Mouse (Mus musculus): ENCODE measurements around the gene Wdr41. TPM values are rescaled to one million over a fixed set of nuclear protein-coding genes. Genes with fewer than 3 reads are reported as not detected.

The Wdr41 gene
- polyA plus RNA-seq, 1 experiment from 2014 or later = 8.1 TPM

- H3K9me3 ChIP-seq (replicated peaks) = no peaks in the 10 kb centered on the region
- no peak overlapping the region for H3K4me2 ChIP-seq
- H3K36me3 ChIP-seq = no peaks in the 10 kb centered on the region
- no peak overlapping the region for H3K9ac ChIP-seq
- H3K4me1 ChIP-seq = no peaks in the 10 kb centered on the region
- no peaks in the 10 kb centered on the region for H3K27me3 ChIP-seq (replicated peaks)
- H3K4me3 ChIP-seq = no peak overlapping the region
- 72% methylated on average over 9 of the region's 9 CpGs for WGBS (ENCODE audit: insufficient replicate concordance)
- ATAC-seq = no peak
- no peak overlapping the region for H3K27ac ChIP-seq
Measured at GRCm38 (mm10) chr13:95040140-95040738, 64.1 kb downstream of the Wdr41 start.

GRCm38 (mm10) chr13:95044108-95044507 is 68.0 kb downstream of the Wdr41 start:
- WGBS (ENCODE audit: insufficient replicate concordance) = 9% methylated on average over 1 of the region's 1 CpGs
- Histone ChIP-seq H3K27ac (no peak overlapping the region), H3K4me3 (no peak overlapping the region), H3K9ac (no peak overlapping the region), H3K9me3 (replicated peaks) (no peaks in the 10 kb centered on the region), H3K36me3 (no peaks in the 10 kb centered on the region), H3K4me1 (no peaks in the 10 kb centered on the region), H3K27me3 (replicated peaks) (no peaks in the 10 kb centered on the region), H3K4me2 (no peak overlapping the region)
- no peak for ATAC-seq

- WGBS (ENCODE audit: insufficient replicate concordance) = 69% methylated on average over 4 of the region's 4 CpGs
- no peak overlapping the region for H3K4me2 ChIP-seq
- H3K36me3 ChIP-seq = no peaks in the 10 kb centered on the region
- ATAC-seq = no peak
- H3K4me3 ChIP-seq = no peak overlapping the region
- no peak overlapping the region for H3K9ac ChIP-seq
- H3K27me3 ChIP-seq (replicated peaks) = no peaks in the 10 kb centered on the region
- no peak overlapping the region for H3K27ac ChIP-seq
- H3K9me3 ChIP-seq (replicated peaks) = no peaks in the 10 kb centered on the region
- H3K4me1 ChIP-seq = no peaks in the 10 kb centered on the region
Measured at GRCm38 (mm10) chr13:95050398-95050797, 74.3 kb downstream of the Wdr41 start.

GRCm38 (mm10) chr13:95052421-95052820 is 76.3 kb downstream of the Wdr41 start:
- H3K9ac ChIP-seq = no peak overlapping the region
- WGBS (ENCODE audit: insufficient replicate concordance) = 69% methylated on average over 3 of the region's 3 CpGs
- no peaks in the 10 kb centered on the region for H3K9me3 ChIP-seq (replicated peaks)
- no peak for ATAC-seq
- H3K27ac ChIP-seq = no peak overlapping the region
- H3K4me3 ChIP-seq = no peak overlapping the region
- H3K4me1 ChIP-seq = no peaks in the 10 kb centered on the region
- H3K4me2 ChIP-seq = no peak overlapping the region
- no peaks in the 10 kb centered on the region for H3K27me3 ChIP-seq (replicated peaks)
- no peaks in the 10 kb centered on the region for H3K36me3 ChIP-seq

- no peaks in the 10 kb centered on the region for H3K4me1 ChIP-seq
- H3K27ac ChIP-seq = no peak overlapping the region
- 71% methylated on average over 1 of the region's 1 CpGs for WGBS (ENCODE audit: insufficient replicate concordance)
- no peak for ATAC-seq
- H3K4me3 ChIP-seq = no peak overlapping the region
- H3K9ac ChIP-seq = no peak overlapping the region
- no peak overlapping the region for H3K4me2 ChIP-seq
- no peaks in the 10 kb centered on the region for H3K9me3 ChIP-seq (replicated peaks)
- no peaks in the 10 kb centered on the region for H3K27me3 ChIP-seq (replicated peaks)
- H3K36me3 ChIP-seq = no peaks in the 10 kb centered on the region
Measured at GRCm38 (mm10) chr13:95055742-95056388, 79.7 kb downstream of the Wdr41 start.

- Histone ChIP-seq H3K4me3 (no peak overlapping the region), H3K27ac (no peak overlapping the region), H3K9me3 (replicated peaks) (no peaks in the 10 kb centered on the region), H3K4me1 (no peaks in the 10 kb centered on the region), H3K36me3 (no peaks in the 10 kb centered on the region), H3K27me3 (replicated peaks) (no peaks in the 10 kb centered on the region), H3K4me2 (no peak overlapping the region), H3K9ac (no peak overlapping the region)
- no peak for ATAC-seq
- WGBS (ENCODE audit: insufficient replicate concordance) = 69% methylated on average over 11 of the region's 11 CpGs
Measured at GRCm38 (mm10) chr13:95056501-95057280, 80.5 kb downstream of the Wdr41 start.

- no peaks in the 10 kb centered on the region for H3K27me3 ChIP-seq (replicated peaks)
- WGBS (ENCODE audit: insufficient replicate concordance) = 57% methylated on average over 4 of the region's 4 CpGs
- H3K4me1 ChIP-seq = no peaks in the 10 kb centered on the region
- H3K4me2 ChIP-seq = no peak overlapping the region
- no peak for ATAC-seq
- no peak overlapping the region for H3K9ac ChIP-seq
- H3K9me3 ChIP-seq (replicated peaks) = no peaks in the 10 kb centered on the region
- no peak overlapping the region for H3K4me3 ChIP-seq
- no peaks in the 10 kb centered on the region for H3K36me3 ChIP-seq
- H3K27ac ChIP-seq = no peak overlapping the region
Measured at GRCm38 (mm10) chr13:95058885-95059284, 82.7 kb downstream of the Wdr41 start.

- H3K4me3 ChIP-seq = no peak overlapping the region
- no peaks in the 10 kb centered on the region for H3K4me1 ChIP-seq
- H3K36me3 ChIP-seq = no peaks in the 10 kb centered on the region
- no peaks in the 10 kb centered on the region for H3K9me3 ChIP-seq (replicated peaks)
- H3K27me3 ChIP-seq (replicated peaks) = no peaks in the 10 kb centered on the region
- no peak for ATAC-seq
- WGBS (ENCODE audit: insufficient replicate concordance) = 32% methylated on average over 4 of the region's 4 CpGs
- H3K27ac ChIP-seq = no peak overlapping the region
- H3K9ac ChIP-seq = no peak overlapping the region
- no peak overlapping the region for H3K4me2 ChIP-seq
Measured at GRCm38 (mm10) chr13:95063390-95064017, 87.4 kb downstream of the Wdr41 start.

- H3K4me2 ChIP-seq = no peak overlapping the region
- H3K27ac ChIP-seq = no peak overlapping the region
- H3K27me3 ChIP-seq (replicated peaks) = no peaks in the 10 kb centered on the region
Measured at GRCm38 (mm10) chr13:95067854-95068253, 91.7 kb downstream of the Wdr41 start.

GRCm38 (mm10) chr13:95070268-95070667 is 94.1 kb downstream of the Wdr41 start:
- Histone ChIP-seq H3K27me3 (replicated peaks) (no peaks in the 10 kb centered on the region), H3K4me3 (no peak overlapping the region), H3K27ac (no peak overlapping the region), H3K4me2 (no peak overlapping the region), H3K4me1 (no peaks in the 10 kb centered on the region), H3K9me3 (replicated peaks) (no peaks in the 10 kb centered on the region), H3K36me3 (no peaks in the 10 kb centered on the region), H3K9ac (no peak overlapping the region)
- ATAC-seq = no peak

More at GRCm38 (mm10) chr13:95067854-95068253, 91.7 kb downstream of the Wdr41 start:
- no peaks in the 10 kb centered on the region for H3K4me1 ChIP-seq
- no peak overlapping the region for H3K4me3 ChIP-seq
- H3K9me3 ChIP-seq (replicated peaks) = no peaks in the 10 kb centered on the region
- H3K36me3 ChIP-seq = no peaks in the 10 kb centered on the region
- no peak overlapping the region for H3K9ac ChIP-seq
- 57% methylated on average over 6 of the region's 6 CpGs for WGBS (ENCODE audit: insufficient replicate concordance)
- no peak for ATAC-seq
